Mouse (Mus musculus) stomach, postnatal 0 days (tissue): ENCODE data around the gene Irak4.

Experiments
- CTCF ChIP-seq: IDR thresholded peaks from 2 replicates; pipeline ENCODE4 v1.5.1; 2016; ENCODE audit warnings: antibody characterized with exemption, low read depth, mild to moderate bottlenecking, moderate library complexity
- EP300 ChIP-seq: optimal IDR thresholded peaks from 2 replicates; pipeline ENCODE3; 2016; ENCODE audit warnings: antibody characterized with exemption

DNA sequence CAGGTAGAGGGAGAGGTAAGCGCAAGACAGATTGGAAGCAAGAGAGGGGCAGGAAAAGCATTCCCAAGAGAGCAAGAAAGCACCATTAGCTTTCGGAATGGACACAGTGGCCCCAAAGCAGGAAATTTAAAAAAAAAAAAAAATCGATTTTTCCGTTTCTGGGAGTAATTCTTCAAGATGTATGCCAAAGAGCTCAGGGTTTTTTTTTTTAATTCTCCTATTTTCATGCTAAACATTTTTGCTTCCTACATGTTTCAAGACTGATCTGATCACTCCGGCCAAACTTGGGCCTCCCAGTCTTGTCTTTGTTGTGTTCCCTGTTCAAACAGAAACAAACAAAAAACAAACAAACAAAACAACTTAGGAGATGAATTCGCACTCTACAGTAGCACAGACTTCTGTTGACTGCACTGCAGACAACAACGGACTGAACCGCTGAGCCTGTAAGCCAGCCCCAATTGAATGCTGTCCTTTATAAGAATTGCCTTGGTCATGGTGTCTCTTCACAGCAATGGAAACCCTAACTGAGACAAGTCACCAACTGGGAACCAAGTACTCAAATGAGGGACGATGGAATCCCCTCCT, 701 bp downstream of the Irak4 start:
- TF ChIP-seq CTCF (no peak; the same call in 1 of the 2 replicates), EP300 (no peak)
